Mouse (Mus musculus) spleen, embryonic (tissue): ENCODE results near the gene Olfr138.

Experiments
- CTCF ChIA-PET: fragments of 350-600 bp; sonication (Branson Sonifier 250); formaldehyde crosslinking; loops from one replicate; lab custom pipeline; 2022; lab: Charles Lee

Olfr138 gene

GRCm38 (mm10) chr17:38260735-38261134 is at the start of gene Olfr138:
Gene Olfr138, plus strand, starts transcription at chr17:38261035.
- CTCF ChIA-PET = no interaction called here

- CTCF ChIA-PET = no interaction called here
These were observed 46.6 kb downstream of the Olfr138 start, which contains the start of gene Olfr137 for GRCm38 (mm10) chr17:38307470-38307869. Gene Olfr137, minus strand, starts transcription at chr17:38307570.
